Mouse (Mus musculus) midbrain, postnatal 0 days (tissue): ENCODE measurements around the gene Stard10. TPM values are rescaled to one million over a fixed set of nuclear protein-coding genes. Genes with fewer than 3 reads are reported as not detected.

Experiments used
- ATAC-seq: fragments of 200-750 bp; cut with Nextera tagmentation; 2 replicates; pipeline ENCODE4 v1.8.0; 2017; ENCODE audit warnings: moderate number of reproducible peaks, mild to moderate bottlenecking, moderate TSS enrichment, moderate library complexity; ENCODE audit not compliant: low FRiP score
- DNase-seq: peaks from one replicate; pipeline ENCODE4 v3.0.0-alpha.2; 2015; ENCODE audit warnings: low spot score
- H3K27ac ChIP-seq: fragments of 300-500 bp; sonication (generic); 2 replicates; pipeline ENCODE4 v1.5.1; 2014; ENCODE audit warnings: low read depth, mild to moderate bottlenecking, low read length, mixed read lengths
- H3K27me3 ChIP-seq: fragments of 300-500 bp; sonication (generic); 2 replicates; pipeline ENCODE4 v1.6.1; 2014; ENCODE audit warnings: low read length, control low read depth, mixed read lengths; ENCODE audit not compliant: insufficient read depth
- H3K36me3 ChIP-seq: fragments of 300-500 bp; sonication (generic); 2 replicates; pipeline ENCODE4 v1.6.1; 2014; ENCODE audit warnings: low read length, control low read depth, mixed read lengths; ENCODE audit not compliant: insufficient read depth
- H3K4me1 ChIP-seq: fragments of 300-500 bp; sonication (generic); 2 replicates; pipeline ENCODE4 v1.6.1; 2014; ENCODE audit warnings: mild to moderate bottlenecking, control low read depth, antibody characterized with exemption, low read length, mixed read lengths; ENCODE audit not compliant: insufficient read depth
- H3K4me2 ChIP-seq: fragments of 300-500 bp; sonication (generic); 2 replicates; pipeline ENCODE4 v1.6.1; 2014; ENCODE audit warnings: low read depth, mild to moderate bottlenecking, low read length, mixed read lengths; ENCODE audit not compliant: poor library complexity, severe bottlenecking
- H3K4me3 ChIP-seq: fragments of 300-500 bp; sonication (generic); 2 replicates; pipeline ENCODE4 v1.5.1; 2014; ENCODE audit warnings: low read depth, mild to moderate bottlenecking, low read length, moderate library complexity
- H3K9ac ChIP-seq: fragments of 300-500 bp; sonication (generic); replicated peaks from 2 replicates; pipeline ENCODE4 v1.6.1; 2014; ENCODE audit warnings: mild to moderate bottlenecking, low read length, moderate library complexity, mixed read lengths; ENCODE audit not compliant: poor library complexity, severe bottlenecking
- H3K9me3 ChIP-seq: fragments of 300-500 bp; sonication (generic); 2 replicates; pipeline ENCODE4 v1.6.1; 2016; ENCODE audit warnings: low read length, control low read depth
- CTCF ChIP-seq: IDR thresholded peaks from 2 replicates; pipeline ENCODE4 v1.5.1; 2016; ENCODE audit warnings: antibody characterized with exemption, mild to moderate bottlenecking
- WGBS: fragments of 180-500 bp; shearing (Covaris S2); extraction: QIAGEN DNeasy Blood & Tissue Kit; methylation state at CpG from one replicate; pipeline ENCODE4 v1.1.7; 2014; 5-methylcytosine and 5-hydroxymethylcytosine counted together
- polyA plus RNA-seq: library from polyadenylated mRNA; unstranded; fragments of >200 nt; fragmentation: Nextera tagmentation; extraction: Ambion mirVana; gene quantifications from 2 replicates; pipeline ENCODE4 v1.2.1, GENCODE M21; 2015
- total RNA-seq: library from RNA; depleted of rRNA; stranded (reverse); fragments of >200 nt; gene quantifications from 2 replicates; pipeline ENCODE4 v1.2.3, GENCODE M21; 2014

Stard10 gene
- total and polyA plus RNA-seq, 2 experiments from 2014 or later: 11.0 to 47.7 TPM

- Histone ChIP-seq H3K4me3 (no peak overlapping the region), H3K36me3 (no peaks in the 10 kb centered on the region), H3K27ac (no peak overlapping the region), H3K9me3 (no peaks in the 10 kb centered on the region), H3K4me1 (no peaks in the 10 kb centered on the region), H3K27me3 (peaks cover 7% of the 10 kb centered on the region), H3K9ac (no peak overlapping the region), H3K4me2 (no peak overlapping the region)
- WGBS: 74% methylated on average over 6 of the region's 6 CpGs
- DNase-seq (no peak), ATAC-seq (no peak)
- no peak for TF ChIP-seq CTCF
These were observed 290 bp upstream of the Stard10 start for GRCm38 (mm10) chr7:101316591-101317001.

GRCm38 (mm10) chr7:101318848-101319247, 2.0 kb downstream of the Stard10 start:
- no peak overlapping the region for H3K9ac ChIP-seq
- H3K36me3 ChIP-seq: no peaks in the 10 kb centered on the region
- H3K27ac ChIP-seq: no peak overlapping the region
- DNase-seq (no peak), ATAC-seq (no peak)
- H3K9me3 ChIP-seq: no peaks in the 10 kb centered on the region
- H3K27me3 ChIP-seq: peaks cover 7% of the 10 kb centered on the region
- 74% methylated on average over 4 of the region's 4 CpGs for WGBS
- no peak for TF ChIP-seq CTCF
- no peak overlapping the region for H3K4me2 ChIP-seq
- H3K4me1 ChIP-seq: no peaks in the 10 kb centered on the region
- H3K4me3 ChIP-seq: no peak overlapping the region

GRCm38 (mm10) chr7:101319796-101320195, 2.9 kb downstream of the Stard10 start:
- no peak for ATAC-seq
- 91% methylated on average over 1 of the region's 1 CpGs for WGBS
- no peak overlapping the region for H3K4me2 ChIP-seq
- DNase-seq: no peak
- H3K27me3 ChIP-seq: peaks cover 7% of the 10 kb centered on the region
- no peaks in the 10 kb centered on the region for H3K36me3 ChIP-seq
- no peak for TF ChIP-seq CTCF
- H3K4me3 ChIP-seq: no peak overlapping the region
- H3K4me1 ChIP-seq: no peaks in the 10 kb centered on the region
- H3K9me3 ChIP-seq: no peaks in the 10 kb centered on the region
- H3K9ac ChIP-seq: no peak overlapping the region
- H3K27ac ChIP-seq: no peak overlapping the region

- no peak for TF ChIP-seq CTCF
- H3K27ac ChIP-seq: no peak overlapping the region
- H3K9ac ChIP-seq: peak overlapping the region; percentile 68
- H3K9me3 ChIP-seq: no peaks in the 10 kb centered on the region
- peak overlapping the region; percentile 82 for H3K4me3 ChIP-seq
- peak; percentile 52 for DNase-seq
- peaks cover 7% of the 10 kb centered on the region for H3K27me3 ChIP-seq
- H3K4me1 ChIP-seq: no peaks in the 10 kb centered on the region
- H3K4me2 ChIP-seq: peak overlapping the region; percentile 86
- no peaks in the 10 kb centered on the region for H3K36me3 ChIP-seq
- ATAC-seq: peak; percentile 65
- 7% methylated on average over 22 of the region's 37 CpGs for WGBS
These were observed 3.7 kb downstream of the Stard10 start for GRCm38 (mm10) chr7:101320399-101321217.

GRCm38 (mm10) chr7:101321218-101321827, 4.4 kb downstream of the Stard10 start:
- H3K9me3 ChIP-seq: no peaks in the 10 kb centered on the region
- no peak for TF ChIP-seq CTCF

GRCm38 (mm10) chr7:101323141-101323594, 6.3 kb downstream of the Stard10 start:
- H3K27me3 ChIP-seq: peaks cover 7% of the 10 kb centered on the region
- H3K9ac ChIP-seq: no peak overlapping the region
- no peaks in the 10 kb centered on the region for H3K36me3 ChIP-seq
- no peak overlapping the region for H3K27ac ChIP-seq
- 73% methylated on average over 4 of the region's 4 CpGs for WGBS
- no peak overlapping the region for H3K4me3 ChIP-seq
- no peaks in the 10 kb centered on the region for H3K9me3 ChIP-seq
- no peak for DNase-seq
- H3K4me1 ChIP-seq: no peaks in the 10 kb centered on the region
- no peak overlapping the region for H3K4me2 ChIP-seq
- no peak for ATAC-seq
- peak; percentile 17; the same call in 1 of the 2 replicates for TF ChIP-seq CTCF

More at GRCm38 (mm10) chr7:101321218-101321827, 4.4 kb downstream of the Stard10 start:
- peak; percentile 50 for ATAC-seq
- H3K27me3 ChIP-seq: peaks cover 7% of the 10 kb centered on the region
- peak overlapping the region; percentile 68 for H3K9ac ChIP-seq
- H3K36me3 ChIP-seq: no peaks in the 10 kb centered on the region
- no peak for DNase-seq
- peak overlapping the region; percentile 82 for H3K4me3 ChIP-seq
- no peaks in the 10 kb centered on the region for H3K4me1 ChIP-seq
- WGBS: 2% methylated on average over 50 of the region's 61 CpGs
- no peak overlapping the region for H3K27ac ChIP-seq
- peak overlapping the region; percentile 86 for H3K4me2 ChIP-seq
